Mouse (Mus musculus): ENCODE results near the gene Hnrnpl. TPM values are rescaled to one million over a fixed set of nuclear protein-coding genes. Genes with fewer than 3 reads are reported as not detected.

The Hnrnpl gene
- polyA plus RNA-seq, 1 experiment from 2014 or later: 88.6 TPM

DNA sequence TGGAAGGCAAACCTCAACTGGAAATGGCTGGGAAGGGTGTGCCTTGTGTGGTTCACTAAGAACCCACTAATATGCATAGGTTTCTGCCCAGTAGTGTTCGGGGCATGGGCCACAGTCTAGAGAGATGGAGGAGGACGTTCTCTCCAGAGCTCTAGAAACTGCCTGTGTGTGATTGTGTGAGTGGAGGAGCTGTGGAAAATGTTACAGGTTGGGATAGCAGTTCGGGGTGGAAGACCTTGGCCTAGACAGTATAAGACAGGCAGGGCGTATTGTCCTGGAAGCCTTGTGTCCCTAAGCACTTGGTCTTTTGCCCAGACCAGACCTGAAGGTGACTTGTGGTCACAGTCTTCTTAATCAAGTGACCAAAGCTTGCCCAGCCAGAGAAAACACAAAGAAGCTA lies 4.1 kb downstream of the Hnrnpl start:
- Histone ChIP-seq H3K27ac (ENCODE audit: low read depth) (0 out of 2 replicates have a peak overlapping the region, but pooled peaks have one; percentile 99), H3K4me1 (ENCODE audit: insufficient read depth) (peaks cover 37% of the 10 kb centered on the region), H3K36me3 (replicated peaks; ENCODE audit: insufficient read depth, low read length) (peaks cover 47% of the 10 kb centered on the region), H3K4me3 (ENCODE audit: low read depth, low read length) (peak overlapping the region; percentile 93), H3K9ac (replicated peaks) (peak overlapping the region; percentile 93), H3K27me3 (ENCODE audit: insufficient read depth, low read length) (no peaks in the 10 kb centered on the region), H3K4me2 (ENCODE audit: low read depth, low read length) (peak overlapping the region; percentile 72), H3K9me3 (ENCODE audit: low read length) (no peaks in the 10 kb centered on the region)
- no peak for ATAC-seq
- DNase-seq: no peak
- TF ChIP-seq CTCF (IDR thresholded peaks at IDR 0.05; ENCODE audit: low read depth) (no peak), EP300 (IDR thresholded peaks at IDR 0.05; ENCODE audit: low read depth) (no peak)
- 53% methylated on average over 4 of the region's 4 CpGs for WGBS (ENCODE audit: insufficient replicate concordance)

DNA sequence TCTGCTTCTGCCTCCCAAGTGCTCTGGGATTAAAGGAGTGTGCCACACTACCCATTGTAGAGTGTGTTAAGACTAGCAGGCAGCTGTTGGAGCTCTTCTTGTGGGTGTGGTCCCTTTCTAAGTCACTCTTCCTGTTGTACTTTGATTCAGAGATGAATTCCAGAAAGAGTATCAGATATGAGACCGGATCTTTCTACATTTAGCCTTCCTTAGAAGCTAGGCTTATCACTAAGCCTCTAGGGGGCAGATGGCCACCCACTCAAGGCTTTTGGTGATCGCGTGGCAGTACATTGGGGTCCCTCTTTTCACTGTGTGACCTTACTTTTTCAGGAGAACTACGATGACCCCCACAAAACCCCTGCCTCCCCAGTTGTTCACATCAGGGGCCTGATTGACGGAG lies 4.6 kb downstream of the Hnrnpl start:
- peak overlapping the region; percentile 93; the same call in 1 of the 2 replicates for H3K9ac ChIP-seq (replicated peaks)
- peaks cover 35% of the 10 kb centered on the region for H3K4me1 ChIP-seq (ENCODE audit: insufficient read depth)
- DNase-seq: no peak

DNA sequence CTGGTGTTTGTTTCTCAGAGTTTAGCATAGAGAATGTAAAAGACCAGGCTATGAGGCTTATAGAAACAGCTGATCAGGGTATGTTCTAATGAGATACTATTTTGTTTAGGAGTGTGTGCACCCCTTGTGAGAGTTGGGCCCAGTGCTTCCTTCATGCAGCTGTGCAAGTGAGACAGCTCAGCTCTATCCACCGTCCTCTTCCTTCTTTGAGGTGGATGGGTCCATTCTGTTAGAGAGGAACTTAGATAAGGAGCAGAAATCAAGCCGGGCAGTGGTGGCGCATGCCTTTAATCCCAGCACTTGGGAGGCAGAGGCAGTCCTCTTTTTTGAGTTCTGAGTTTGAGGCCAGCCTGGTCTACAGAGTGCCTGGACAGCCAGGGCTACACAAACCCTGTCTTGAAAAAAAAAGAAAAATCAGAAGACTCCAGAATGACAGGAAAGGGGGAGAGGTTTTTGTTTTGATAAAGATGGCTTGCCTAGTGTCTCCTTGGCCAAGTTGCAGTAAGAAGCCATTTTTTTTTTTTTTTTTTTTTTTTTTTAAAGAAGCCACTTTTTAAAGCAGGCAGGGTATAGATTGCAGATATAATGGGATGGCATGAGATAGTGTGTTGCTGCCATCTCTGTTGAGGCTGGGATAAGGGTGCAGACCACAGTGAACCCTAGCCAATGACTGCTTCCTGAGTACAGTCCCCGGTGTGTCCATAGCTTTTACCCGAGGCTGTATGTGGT lies 6.1 kb downstream of the Hnrnpl start:
- DNase-seq (no peak), ATAC-seq (no peak)
- H3K27ac ChIP-seq (ENCODE audit: low read depth): no peak overlapping the region
- H3K27me3 ChIP-seq (ENCODE audit: insufficient read depth, low read length): no peaks in the 10 kb centered on the region
- no peak for TF ChIP-seq EP300 (IDR thresholded peaks at IDR 0.05; ENCODE audit: low read depth)
- TF ChIP-seq CTCF (IDR thresholded peaks at IDR 0.05; ENCODE audit: low read depth): no peak
- peaks cover 65% of the 10 kb centered on the region for H3K36me3 ChIP-seq (replicated peaks; ENCODE audit: insufficient read depth, low read length)
- no peak overlapping the region for H3K4me3 ChIP-seq (ENCODE audit: low read depth, low read length)
- no peaks in the 10 kb centered on the region for H3K9me3 ChIP-seq (ENCODE audit: low read length)
- 53% methylated on average over 5 of the region's 5 CpGs for WGBS (ENCODE audit: insufficient replicate concordance)
- peaks cover 33% of the 10 kb centered on the region for H3K4me1 ChIP-seq (ENCODE audit: insufficient read depth)
- no peak overlapping the region for H3K9ac ChIP-seq (replicated peaks)
- no peak overlapping the region for H3K4me2 ChIP-seq (ENCODE audit: low read depth, low read length)

More for the DNA sequence above, 4.6 kb downstream of the Hnrnpl start:
- ATAC-seq: no peak
- TF ChIP-seq CTCF (IDR thresholded peaks at IDR 0.05; ENCODE audit: low read depth) (peak; percentile 44), EP300 (IDR thresholded peaks at IDR 0.05; ENCODE audit: low read depth) (no peak)
- H3K27me3 ChIP-seq (ENCODE audit: insufficient read depth, low read length): no peaks in the 10 kb centered on the region
- WGBS (ENCODE audit: insufficient replicate concordance): 71% methylated on average over 5 of the region's 5 CpGs
- H3K36me3 ChIP-seq (replicated peaks; ENCODE audit: insufficient read depth, low read length): peaks cover 52% of the 10 kb centered on the region
- no peaks in the 10 kb centered on the region for H3K9me3 ChIP-seq (ENCODE audit: low read length)
- H3K27ac ChIP-seq (ENCODE audit: low read depth): 0 out of 2 replicates have a peak overlapping the region, but pooled peaks have one; percentile 99
- H3K4me3 ChIP-seq (ENCODE audit: low read depth, low read length): peak overlapping the region; percentile 93; the same call in 1 of the 2 replicates
- H3K4me2 ChIP-seq (ENCODE audit: low read depth, low read length): peak overlapping the region; percentile 72

DNA sequence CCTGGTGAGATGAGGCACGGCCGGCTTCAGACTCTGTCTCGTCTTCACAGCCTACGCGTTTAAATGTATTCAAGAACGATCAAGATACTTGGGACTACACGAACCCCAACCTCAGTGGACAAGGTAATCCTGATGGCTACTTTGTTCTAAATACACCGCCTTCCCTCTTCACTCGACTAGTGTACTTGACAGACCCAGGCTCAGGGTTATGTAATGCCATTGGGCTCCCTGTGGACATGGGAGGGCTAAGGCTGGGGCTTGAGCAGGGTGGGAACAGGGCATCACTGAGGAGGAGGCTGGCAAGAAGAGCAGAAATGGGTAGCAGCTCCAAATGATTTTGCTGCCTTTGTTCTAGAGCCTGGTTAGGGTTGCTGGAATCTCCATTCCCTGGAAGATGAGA lies 6.9 kb downstream of the Hnrnpl start:
- Histone ChIP-seq H3K9me3 (ENCODE audit: low read length) (no peaks in the 10 kb centered on the region), H3K36me3 (replicated peaks; ENCODE audit: insufficient read depth, low read length) (peaks cover 72% of the 10 kb centered on the region), H3K4me2 (ENCODE audit: low read depth, low read length) (no peak overlapping the region), H3K4me1 (ENCODE audit: insufficient read depth) (peaks cover 39% of the 10 kb centered on the region), H3K27me3 (ENCODE audit: insufficient read depth, low read length) (no peaks in the 10 kb centered on the region), H3K27ac (ENCODE audit: low read depth) (no peak overlapping the region), H3K4me3 (ENCODE audit: low read depth, low read length) (no peak overlapping the region), H3K9ac (replicated peaks) (no peak overlapping the region)
- TF ChIP-seq CTCF (IDR thresholded peaks at IDR 0.05; ENCODE audit: low read depth): no peak
- WGBS (ENCODE audit: insufficient replicate concordance): 89% methylated on average over 9 of the region's 9 CpGs
- DNase-seq (no peak), ATAC-seq (no peak)

DNA sequence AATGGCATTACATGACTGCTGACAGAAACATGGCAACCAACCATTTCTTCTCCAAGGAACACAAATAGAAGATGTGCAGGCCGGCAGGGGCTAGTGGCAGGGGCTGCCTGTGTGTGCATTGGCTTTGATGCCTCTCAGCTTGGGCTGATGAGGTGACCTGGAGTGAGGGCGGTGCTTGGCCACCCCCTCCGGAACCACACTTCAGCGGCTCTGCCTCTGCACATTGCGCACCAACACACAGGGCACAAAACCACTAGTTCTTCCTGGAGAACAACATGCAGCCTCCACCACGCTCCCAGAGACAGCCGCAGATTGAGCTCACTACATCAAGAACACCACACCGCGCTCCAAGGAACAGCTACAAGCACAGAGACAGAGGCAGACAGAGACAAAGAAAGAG lies 7.9 kb downstream of the Hnrnpl start:
- peaks cover 42% of the 10 kb centered on the region for H3K4me1 ChIP-seq (ENCODE audit: insufficient read depth)
- no peak overlapping the region for H3K4me2 ChIP-seq (ENCODE audit: low read depth, low read length)
- no peak overlapping the region for H3K4me3 ChIP-seq (ENCODE audit: low read depth, low read length)
- DNase-seq (no peak), ATAC-seq (no peak)
- H3K27ac ChIP-seq (ENCODE audit: low read depth): no peak overlapping the region
- H3K36me3 ChIP-seq (replicated peaks; ENCODE audit: insufficient read depth, low read length): peaks cover 82% of the 10 kb centered on the region
- TF ChIP-seq CTCF (IDR thresholded peaks at IDR 0.05; ENCODE audit: low read depth) (no peak), EP300 (IDR thresholded peaks at IDR 0.05; ENCODE audit: low read depth) (no peak)
- WGBS (ENCODE audit: insufficient replicate concordance): 71% methylated on average over 9 of the region's 9 CpGs
- H3K9me3 ChIP-seq (ENCODE audit: low read length): no peaks in the 10 kb centered on the region
- H3K27me3 ChIP-seq (ENCODE audit: insufficient read depth, low read length): no peaks in the 10 kb centered on the region
- peak overlapping the region; percentile 26; the same call in 1 of the 2 replicates for H3K9ac ChIP-seq (replicated peaks)

DNA sequence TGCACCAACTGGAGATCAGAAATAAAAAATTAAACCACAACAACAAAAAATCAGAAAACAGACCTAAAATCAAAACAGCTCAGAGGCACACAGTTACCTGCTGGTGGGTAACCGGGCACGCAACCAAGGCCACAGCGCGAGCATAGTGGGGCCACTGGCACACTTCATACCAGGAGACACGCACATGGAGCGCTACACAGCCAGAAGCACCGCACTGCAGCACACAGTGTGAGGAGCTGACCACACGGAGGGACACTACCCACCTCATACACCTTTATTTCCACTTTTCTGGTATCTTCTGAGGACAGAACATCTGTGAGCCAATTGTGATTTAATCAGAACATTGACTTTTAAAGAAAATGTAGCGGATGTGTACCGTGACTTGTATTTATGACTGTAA lies 8.6 kb downstream of the Hnrnpl start:
- no peak overlapping the region for H3K9ac ChIP-seq (replicated peaks)
- 91% methylated on average over 10 of the region's 10 CpGs for WGBS (ENCODE audit: insufficient replicate concordance)
- no peak overlapping the region for H3K4me3 ChIP-seq (ENCODE audit: low read depth, low read length)
- H3K4me1 ChIP-seq (ENCODE audit: insufficient read depth): peaks cover 42% of the 10 kb centered on the region
- TF ChIP-seq CTCF (IDR thresholded peaks at IDR 0.05; ENCODE audit: low read depth): no peak
- no peak for TF ChIP-seq EP300 (IDR thresholded peaks at IDR 0.05; ENCODE audit: low read depth)
- H3K9me3 ChIP-seq (ENCODE audit: low read length): no peaks in the 10 kb centered on the region
- H3K27me3 ChIP-seq (ENCODE audit: insufficient read depth, low read length): no peaks in the 10 kb centered on the region
- peaks cover 89% of the 10 kb centered on the region for H3K36me3 ChIP-seq (replicated peaks; ENCODE audit: insufficient read depth, low read length)
- DNase-seq: no peak
- no peak overlapping the region for H3K4me2 ChIP-seq (ENCODE audit: low read depth, low read length)
- ATAC-seq: no peak
- H3K27ac ChIP-seq (ENCODE audit: low read depth): no peak overlapping the region
